In the genomic region with DNA sequence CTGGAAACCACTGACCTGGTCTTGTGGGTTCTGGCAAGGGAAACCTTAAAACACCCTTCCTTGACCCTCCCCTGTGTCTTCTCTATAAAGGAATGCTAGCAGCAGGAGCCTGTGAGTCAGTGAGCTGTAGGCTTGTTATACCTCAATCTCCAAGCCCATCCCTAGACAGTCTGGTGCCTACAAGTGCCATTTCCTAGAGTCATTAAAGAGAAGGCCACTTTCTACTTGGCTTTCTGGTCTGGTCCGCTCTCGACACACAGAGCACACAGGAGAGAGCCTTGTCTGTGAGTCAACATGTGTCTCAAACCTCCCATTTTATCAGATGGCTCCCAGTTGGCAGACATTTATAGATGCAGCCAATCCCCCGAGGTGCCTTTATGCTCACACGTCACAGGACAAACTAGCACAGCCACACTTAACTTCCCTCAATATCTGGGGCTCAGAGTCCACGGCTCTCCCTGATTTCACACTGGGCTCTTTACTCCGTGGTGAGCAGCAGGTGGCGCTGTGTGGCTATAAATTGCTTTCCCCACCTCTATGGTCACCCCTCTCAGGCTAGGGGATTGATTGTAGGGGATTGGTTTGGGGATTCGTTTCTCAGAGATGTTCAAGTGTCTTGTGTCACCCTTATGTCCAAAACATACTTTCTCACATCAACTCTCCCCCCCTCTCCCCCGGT, we compare ENCODE assay signal across 8 mouse cellular contexts. TPM values are rescaled to one million over a fixed set of nuclear protein-coding genes. Genes with fewer than 3 reads are reported as not detected.
DNase-seq lines count a peak whose midpoint lies in the region; ATAC-seq lines count a peak whose summit lies in the region.

No protein-coding gene starts in this region.

- no peak overlapping the region for H3K4me3 ChIP-seq in forebrain, embryonic 13.5 days
- no peak overlapping the region for H3K4me3 ChIP-seq in intestine, embryonic 15.5 days (replicated peaks)
- H3K4me3 ChIP-seq in limb, embryonic 11.5 days (ENCODE audit: low read depth, low read length): no peak overlapping the region
- H3K4me3 ChIP-seq in midbrain, embryonic 15.5 days: no peak overlapping the region

- H3K27me3 ChIP-seq in forebrain, embryonic 13.5 days: peaks cover 22% of the 10 kb centered on the region
- no peaks in the 10 kb centered on the region for H3K27me3 ChIP-seq in intestine, embryonic 15.5 days (replicated peaks)
- H3K27me3 ChIP-seq in limb, embryonic 11.5 days (ENCODE audit: control insufficient read depth, insufficient read depth, low read length): no peaks in the 10 kb centered on the region
- peaks cover 8% of the 10 kb centered on the region; the same call in 1 of the 2 replicates for H3K27me3 ChIP-seq in midbrain, embryonic 15.5 days (replicated peaks)
- no peaks in the 10 kb centered on the region for H3K27me3 ChIP-seq in splenic B cell, adult 2 months (ENCODE audit: control insufficient read depth, insufficient read depth, low read length, poor library complexity, severe bottlenecking)

- no peak overlapping the region for H3K4me2 ChIP-seq in forebrain, embryonic 13.5 days
- no peak overlapping the region for H3K4me2 ChIP-seq in intestine, embryonic 15.5 days (replicated peaks)
- no peak overlapping the region for H3K4me2 ChIP-seq in limb, embryonic 11.5 days (ENCODE audit: low read depth, severe bottlenecking)
- no peak overlapping the region for H3K4me2 ChIP-seq in midbrain, embryonic 15.5 days

- no peaks in the 10 kb centered on the region for H3K36me3 ChIP-seq in forebrain, embryonic 13.5 days (ENCODE audit: poor library complexity, severe bottlenecking)
- H3K36me3 ChIP-seq in intestine, embryonic 15.5 days: no peaks in the 10 kb centered on the region
- H3K36me3 ChIP-seq in limb, embryonic 11.5 days (ENCODE audit: control insufficient read depth, insufficient read depth, low read length): no peaks in the 10 kb centered on the region
- no peaks in the 10 kb centered on the region for H3K36me3 ChIP-seq in midbrain, embryonic 15.5 days (replicated peaks)
- H3K36me3 ChIP-seq in splenic B cell, adult 2 months (ENCODE audit: control insufficient read depth, insufficient read depth, low read length, poor library complexity, severe bottlenecking): no peaks in the 10 kb centered on the region

- no peak overlapping the region for H3K9ac ChIP-seq in forebrain, embryonic 13.5 days
- no peak overlapping the region for H3K9ac ChIP-seq in intestine, embryonic 15.5 days
- no peak overlapping the region for H3K9ac ChIP-seq in limb, embryonic 11.5 days (ENCODE audit: low read length)
- no peak overlapping the region for H3K9ac ChIP-seq in midbrain, embryonic 15.5 days

- WGBS in forebrain, embryonic 13.5 days: 27% methylated on average over 9 of the region's 9 CpGs
- 25% methylated on average over 9 of the region's 9 CpGs for WGBS in intestine, embryonic 15.5 days
- 28% methylated on average over 9 of the region's 9 CpGs for WGBS in limb, embryonic 11.5 days
- 28% methylated on average over 9 of the region's 9 CpGs for WGBS in midbrain, embryonic 15.5 days

- ATAC-seq in forebrain, embryonic 13.5 days: peak; percentile 77; the same call in 1 of the 2 replicates
- ATAC-seq in intestine, embryonic 15.5 days: peak; percentile 85
- ATAC-seq in limb, embryonic 11.5 days (ENCODE audit: insufficient number of reproducible peaks, low FRiP score, low TSS enrichment, low read depth): no peak
- peak; percentile 63; the same call in 1 of the 2 replicates for ATAC-seq in midbrain, embryonic 15.5 days (replicated peaks)

- DNase-seq in heart, adult 8-10 months (ENCODE audit: low spot score): peak; percentile 29
- no peak for DNase-seq in heart, adult 9 months (ENCODE audit: low spot score in 2 of 2)
- peak; percentile 20 for DNase-seq in adrenal gland, postnatal 4 days (ENCODE audit: low spot score in 2 of 2)
- DNase-seq in limb, embryonic 11.5 days (ENCODE audit: low spot score): peak; percentile 82
- peak; percentile 81 for DNase-seq in splenic B cell, adult 2 months (ENCODE audit: low read depth, low spot score)

- H3K27ac ChIP-seq in forebrain, embryonic 13.5 days: no peak overlapping the region
- no peak overlapping the region for H3K27ac ChIP-seq in intestine, embryonic 15.5 days
- H3K27ac ChIP-seq in limb, embryonic 11.5 days (replicated peaks; ENCODE audit: low read depth, low read length): no peak overlapping the region
- H3K27ac ChIP-seq in midbrain, embryonic 15.5 days: no peak overlapping the region

- no peaks in the 10 kb centered on the region for H3K4me1 ChIP-seq in forebrain, embryonic 13.5 days
- H3K4me1 ChIP-seq in intestine, embryonic 15.5 days (replicated peaks): 0 out of 2 replicates have a peak, but pooled peaks cover 7% of the 10 kb centered on the region
- H3K4me1 ChIP-seq in limb, embryonic 11.5 days (ENCODE audit: control insufficient read depth, insufficient read depth, low read length): peaks cover 8% of the 10 kb centered on the region; the same call in 1 of the 2 replicates
- H3K4me1 ChIP-seq in midbrain, embryonic 15.5 days: no peaks in the 10 kb centered on the region

- H3K9me3 ChIP-seq in forebrain, embryonic 13.5 days (replicated peaks): no peaks in the 10 kb centered on the region
- no peaks in the 10 kb centered on the region for H3K9me3 ChIP-seq in intestine, embryonic 15.5 days
- no peaks in the 10 kb centered on the region for H3K9me3 ChIP-seq in limb, embryonic 11.5 days (ENCODE audit: control insufficient read depth, low read length)
- H3K9me3 ChIP-seq in midbrain, embryonic 15.5 days: no peaks in the 10 kb centered on the region

RNA-seq across cellular contexts. Expression of gene Gtf3a, which starts 34.2 kb away (rescaled TPM):
- total RNA-seq in heart, adult 8-10 months (2022): 10 to 100 TPM; 15.8 to 22.6 (median 19.9) TPM
- 10 to 100 TPM; 40.7 to 45.2 TPM for total RNA-seq in adrenal gland, postnatal 4 days (2021)
- polyA plus RNA-seq in forebrain, embryonic 13.5 days (2015; fragmentation: Nextera tagmentation; extraction: Ambion mirVana): 107 and 120 TPM in 2 replicates
- 132 TPM in 2 replicates for polyA plus RNA-seq in intestine, embryonic 15.5 days (2015; fragmentation: Nextera tagmentation; extraction: Ambion mirVana)
- polyA plus RNA-seq in limb, embryonic 11.5 days (2014; fragmentation: Nextera tagmentation; extraction: Ambion mirVana): 121 and 122 TPM in 2 replicates
- 110 and 116 TPM in 2 replicates for polyA plus RNA-seq in midbrain, embryonic 15.5 days (2015; fragmentation: Nextera tagmentation; extraction: Ambion mirVana)

RNA-seq across cellular contexts. Expression of gene Mtif3, which starts 49.4 kb away (rescaled TPM):
- total RNA-seq in heart, adult 8-10 months (2022): 10 to 100 TPM; 26.8 to 38.0 (median 31.5) TPM
- total RNA-seq in adrenal gland, postnatal 4 days (2021): 10 to 100 TPM; 26.2 to 27.9 TPM
- 23.4 and 23.9 TPM in 2 replicates for polyA plus RNA-seq in forebrain, embryonic 13.5 days (2015; fragmentation: Nextera tagmentation; extraction: Ambion mirVana)
- 27.8 and 28.3 TPM in 2 replicates for polyA plus RNA-seq in intestine, embryonic 15.5 days (2015; fragmentation: Nextera tagmentation; extraction: Ambion mirVana)
- polyA plus RNA-seq in limb, embryonic 11.5 days (2014; fragmentation: Nextera tagmentation; extraction: Ambion mirVana): 23.4 and 25.8 TPM in 2 replicates
- 28.3 and 28.9 TPM in 2 replicates for polyA plus RNA-seq in midbrain, embryonic 15.5 days (2015; fragmentation: Nextera tagmentation; extraction: Ambion mirVana)

Comparison
In these comparisons a context has a peak if more than half of its experiments do, and no peak if none do; other contexts are left out.
1. DNase-seq: peak in heart, adult 8-10 months (single experiment), adrenal gland, postnatal 4 days (2 of 2), limb, embryonic 11.5 days (single experiment) and splenic B cell, adult 2 months (single experiment); none in heart, adult 9 months (0 of 2).